Mouse (Mus musculus) cerebellum, postnatal 4 days (tissue): ENCODE results near the gene Ahnak2.
"Not testable (repeated sequence)": the region's sequence is repeated elsewhere in the genome, so short reads cannot be mapped to it uniquely, and the experiment has no call there.

Source experiments
- DNase-seq, 2 experiments: peaks; one replicate each; pipeline ENCODE4 v3.0.0; 2022; ENCODE audit warnings: low spot score in 2 of 2, mixed read lengths in 1 of 2

Ahnak2 gene

GRCm38 (mm10) chr12:112821216-112821615 is 18.8 kb upstream of the Ahnak2 start:
- DNase-seq: no peak

- no peak for DNase-seq
Measured at GRCm38 (mm10) chr12:112820401-112820999, 18.0 kb upstream of the Ahnak2 start.

- DNase-seq: no peak
Measured at GRCm38 (mm10) chr12:112819057-112819662, 16.7 kb upstream of the Ahnak2 start.

GRCm38 (mm10) chr12:112816866-112817265 is 14.4 kb upstream of the Ahnak2 start:
- DNase-seq: not testable (repeated sequence)

GRCm38 (mm10) chr12:112816294-112816693 is 13.8 kb upstream of the Ahnak2 start:
- DNase-seq: peak in 1 of 2 experiments; percentile 61

GRCm38 (mm10) chr12:112814682-112815470 is 12.4 kb upstream of the Ahnak2 start:
- no peak for DNase-seq

- no peak for DNase-seq
Measured at GRCm38 (mm10) chr12:112813370-112813769, 10.9 kb upstream of the Ahnak2 start.

GRCm38 (mm10) chr12:112810092-112810885 is 7.8 kb upstream of the Ahnak2 start:
- DNase-seq: no peak

GRCm38 (mm10) chr12:112809641-112810040 is 7.2 kb upstream of the Ahnak2 start:
- no peak for DNase-seq

GRCm38 (mm10) chr12:112808587-112809364 is 6.3 kb upstream of the Ahnak2 start, which contains the start of gene Clba1:
Gene Clba1, plus strand, starts transcription at chr12:112808937.
- peak; percentile 72 to 91 for DNase-seq

- DNase-seq: no peak
Measured at GRCm38 (mm10) chr12:112808212-112808586, 5.7 kb upstream of the Ahnak2 start.

GRCm38 (mm10) chr12:112807796-112808195 is 5.3 kb upstream of the Ahnak2 start:
- no peak for DNase-seq

- no peak for DNase-seq
Measured at GRCm38 (mm10) chr12:112806044-112806443, 3.6 kb upstream of the Ahnak2 start.

GRCm38 (mm10) chr12:112804046-112804445 is 1.6 kb upstream of the Ahnak2 start:
- DNase-seq: no peak

- DNase-seq: no peak
Measured at GRCm38 (mm10) chr12:112802917-112803316, 460 bp upstream of the Ahnak2 start.

GRCm38 (mm10) chr12:112800476-112800875 is 2.0 kb downstream of the Ahnak2 start:
- peak; percentile 57 to 80 for DNase-seq

GRCm38 (mm10) chr12:112799237-112799970 is 3.1 kb downstream of the Ahnak2 start:
- DNase-seq: no peak

- no peak for DNase-seq
Measured at GRCm38 (mm10) chr12:112798716-112799115, 3.7 kb downstream of the Ahnak2 start.

GRCm38 (mm10) chr12:112798332-112798681 is 4.2 kb downstream of the Ahnak2 start:
- no peak for DNase-seq

- DNase-seq: no peak
Measured at GRCm38 (mm10) chr12:112797672-112798331, 4.7 kb downstream of the Ahnak2 start.
